Mouse (Mus musculus): Measurements from ENCODE around the gene Gtf2b. TPM values are rescaled to one million over a fixed set of nuclear protein-coding genes. Genes with fewer than 3 reads are reported as not detected.

Gene Gtf2b
- total RNA-seq (2021) = 10 to 100 TPM; 15.5 to 16.4 TPM
- long read RNA-seq, experiment 1, transcript Gtf2b-201 (7 exons, 1,455 nt) = major isoform, 8 of 9 reads
- long read RNA-seq, experiment 1, partial matches to known transcripts = 1 of 9 reads
- long read RNA-seq, experiment 1, other reads (novel, unspliced or antisense) = 0 of 9 reads
- long read RNA-seq, experiment 2, transcript Gtf2b-201 (7 exons, 1,455 nt) = major isoform, 5 of 7 reads
- long read RNA-seq, experiment 2, partial matches to known transcripts = 2 of 7 reads
- long read RNA-seq, experiment 2, other reads (novel, unspliced or antisense) = 0 of 7 reads

- peak; percentile 92 for DNase-seq (ENCODE audit: low spot score)
Observed at GRCm38 (mm10) chr3:142764995-142765777, at the start of gene Gtf2b. TSS of gene Gtf2b (plus strand) at chr3:142765045.

GRCm38 (mm10) chr3:142725481-142725880 lies 39.4 kb upstream of the Gtf2b start:
- no peak for DNase-seq (ENCODE audit: low spot score)

- peak; percentile 8 for DNase-seq (ENCODE audit: low spot score)
Observed at GRCm38 (mm10) chr3:142725969-142726672, 38.7 kb upstream of the Gtf2b start.

GRCm38 (mm10) chr3:142734291-142734690 lies 30.6 kb upstream of the Gtf2b start:
- no peak for DNase-seq (ENCODE audit: low spot score)

- DNase-seq (ENCODE audit: low spot score) = no peak
Observed at GRCm38 (mm10) chr3:142740896-142741295, 23.9 kb upstream of the Gtf2b start.

GRCm38 (mm10) chr3:142743973-142744898 lies 20.6 kb upstream of the Gtf2b start:
- no peak for DNase-seq (ENCODE audit: low spot score)

- DNase-seq (ENCODE audit: low spot score) = no peak
Observed at GRCm38 (mm10) chr3:142745076-142745475, 19.8 kb upstream of the Gtf2b start.

GRCm38 (mm10) chr3:142747673-142748072 lies 17.2 kb upstream of the Gtf2b start:
- DNase-seq (ENCODE audit: low spot score) = no peak

GRCm38 (mm10) chr3:142749131-142749530 lies 15.7 kb upstream of the Gtf2b start:
- no peak for DNase-seq (ENCODE audit: low spot score)

- DNase-seq (ENCODE audit: low spot score) = no peak
Observed at GRCm38 (mm10) chr3:142755132-142755867, 9.5 kb upstream of the Gtf2b start.

GRCm38 (mm10) chr3:142757841-142758240 lies 7.0 kb upstream of the Gtf2b start:
- DNase-seq (ENCODE audit: low spot score) = no peak

- no peak for DNase-seq (ENCODE audit: low spot score)
Observed at GRCm38 (mm10) chr3:142758593-142758992, 6.3 kb upstream of the Gtf2b start.

- DNase-seq (ENCODE audit: low spot score) = no peak
Observed at GRCm38 (mm10) chr3:142760356-142760755, 4.5 kb upstream of the Gtf2b start.

- no peak for DNase-seq (ENCODE audit: low spot score)
Observed at GRCm38 (mm10) chr3:142765778-142766165, 927 bp downstream of the Gtf2b start.

- no peak for DNase-seq (ENCODE audit: low spot score)
Observed at GRCm38 (mm10) chr3:142768498-142768897, 3.7 kb downstream of the Gtf2b start.

- no peak for DNase-seq (ENCODE audit: low spot score)
Observed at GRCm38 (mm10) chr3:142770518-142770917, 5.7 kb downstream of the Gtf2b start.

GRCm38 (mm10) chr3:142773538-142774191 lies 8.8 kb downstream of the Gtf2b start:
- no peak for DNase-seq (ENCODE audit: low spot score)

GRCm38 (mm10) chr3:142777227-142777626 lies 12.4 kb downstream of the Gtf2b start:
- DNase-seq (ENCODE audit: low spot score) = no peak

GRCm38 (mm10) chr3:142786423-142787072 lies 21.7 kb downstream of the Gtf2b start:
- DNase-seq (ENCODE audit: low spot score) = no peak

Data from gastrocnemius, adult 18-20 months (tissue).